In the genomic region with DNA sequence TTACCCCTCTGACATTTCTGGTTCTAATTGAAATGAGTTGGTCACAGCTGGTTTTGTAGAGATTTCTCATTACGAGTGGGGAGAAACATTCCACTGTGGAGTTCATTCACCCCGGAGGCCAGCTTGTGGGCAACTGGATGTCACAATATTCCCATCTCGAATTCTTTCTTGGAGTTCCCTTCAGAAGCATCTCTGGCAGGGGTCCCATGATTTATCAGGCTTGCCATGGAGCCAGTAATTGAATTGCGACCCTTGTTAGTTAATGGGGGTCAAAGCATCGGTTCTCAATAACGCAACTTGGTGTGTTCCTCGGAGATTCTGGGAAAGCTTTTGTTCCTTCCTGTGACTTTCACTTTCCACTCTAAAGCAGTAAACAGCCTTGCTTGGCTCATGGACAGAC, we compare ENCODE assay signal across 10 mouse cellular contexts. TPM values are rescaled to one million over a fixed set of nuclear protein-coding genes. Genes with fewer than 3 reads are reported as not detected.
A peak's percentile ranks its signal among the peaks of the same experiment; 100 is the strongest.
DNase-seq lines count a peak whose midpoint lies in the region; ATAC-seq and TF ChIP-seq lines count a peak whose summit lies in the region.
"Had no signal": no experiment of that assay in that cellular context is flagged by ENCODE, and none has a peak within 500 bp of the region (broad histone marks: within the 10 kb centered on the region; RNA-seq: fewer than 3 reads in every experiment).

No protein-coding gene starts in this region.

- H3K4me2 ChIP-seq in hindbrain, embryonic 11.5 days (replicated peaks; ENCODE audit: low read depth, low read length) = no peak overlapping the region
- peak overlapping the region; percentile 37 for H3K4me2 ChIP-seq in neural tube, embryonic 14.5 days (ENCODE audit: low read depth, low read length)
- H3K4me2 ChIP-seq: limb, embryonic 12.5 days had no signal

- peaks cover 9% of the 10 kb centered on the region for H3K4me1 ChIP-seq in hindbrain, embryonic 11.5 days (replicated peaks; ENCODE audit: control insufficient read depth, insufficient read depth, low read length)
- H3K4me1 ChIP-seq in neural tube, embryonic 14.5 days (ENCODE audit: control insufficient read depth, insufficient read depth, low read length) = no peaks in the 10 kb centered on the region; the same call in 1 of the 2 replicates
- H3K4me1 ChIP-seq: limb, embryonic 12.5 days had no signal

- H3K9ac ChIP-seq in hindbrain, embryonic 11.5 days (ENCODE audit: low read depth, low read length) = no peak overlapping the region
- no peak overlapping the region for H3K9ac ChIP-seq in neural tube, embryonic 14.5 days (replicated peaks; ENCODE audit: low read depth, low read length)
- H3K9ac ChIP-seq: limb, embryonic 12.5 days had no signal

- no peak for ATAC-seq in hindbrain, embryonic 11.5 days (ENCODE audit: low FRiP score)
- ATAC-seq in neural tube, embryonic 14.5 days (ENCODE audit: low read depth) = no peak

- no peaks in the 10 kb centered on the region for H3K27me3 ChIP-seq in hindbrain, embryonic 11.5 days (ENCODE audit: control insufficient read depth, insufficient read depth, low read length)
- H3K27me3 ChIP-seq in neural tube, embryonic 14.5 days (ENCODE audit: control insufficient read depth, insufficient read depth, low read length) = no peaks in the 10 kb centered on the region
- H3K27me3 ChIP-seq: limb, embryonic 12.5 days had no signal

- WGBS in hindbrain, embryonic 11.5 days = 36% methylated on average over 7 of the region's 7 CpGs
- WGBS in neural tube, embryonic 14.5 days = 7% methylated on average over 7 of the region's 7 CpGs

- DNase-seq in gastrocnemius, adult 2 months = no peak
- DNase-seq in gastrocnemius, postnatal 25 days = no peak
- DNase-seq in lung, postnatal 10 days = peak; percentile 51
- DNase-seq in lung, postnatal 25 days (ENCODE audit: low spot score) = no peak
- DNase-seq in hindbrain, embryonic 11.5 days (ENCODE audit: low spot score) = no peak
- DNase-seq in gastrocnemius, postnatal 4 days (ENCODE audit: low spot score in 2 of 2) = no peak
- DNase-seq in urinary bladder, postnatal 10 days (ENCODE audit: low spot score) = no peak
- DNase-seq: right cerebral cortex, postnatal 14 days had no signal

- H3K27ac ChIP-seq in gastrocnemius, adult 2 months = peak overlapping the region; percentile 65
- H3K27ac ChIP-seq in hindbrain, embryonic 11.5 days (ENCODE audit: low read depth, low read length) = peak overlapping the region; percentile 36; the same call in 1 of the 2 replicates
- H3K27ac ChIP-seq in neural tube, embryonic 14.5 days (ENCODE audit: low read depth, low read length) = no peak overlapping the region; the same call in 1 of the 2 replicates
- H3K27ac ChIP-seq: limb, embryonic 12.5 days had no signal

- no peak for TF ChIP-seq CTCF in gastrocnemius, adult 2 months (IDR thresholded peaks at IDR 0.05)

- no peaks in the 10 kb centered on the region for H3K36me3 ChIP-seq in hindbrain, embryonic 11.5 days (ENCODE audit: control insufficient read depth, insufficient read depth, low read length)
- H3K36me3 ChIP-seq in neural tube, embryonic 14.5 days (ENCODE audit: control insufficient read depth, insufficient read depth, low read length) = no peaks in the 10 kb centered on the region
- H3K36me3 ChIP-seq: limb, embryonic 12.5 days had no signal

- intact Hi-C loops in gastrocnemius, adult 2 months (cut with DNase I) = no loop called here

- peak overlapping the region; percentile 64 for H3K4me3 ChIP-seq in gastrocnemius, adult 2 months
- H3K4me3 ChIP-seq in hindbrain, embryonic 11.5 days (ENCODE audit: low read depth, low read length) = no peak overlapping the region
- no peak overlapping the region for H3K4me3 ChIP-seq in neural tube, embryonic 14.5 days (ENCODE audit: low read depth, low read length)
- H3K4me3 ChIP-seq: limb, embryonic 12.5 days had no signal

- no peaks in the 10 kb centered on the region for H3K9me3 ChIP-seq in hindbrain, embryonic 11.5 days (ENCODE audit: control insufficient read depth, low read length)
- no peaks in the 10 kb centered on the region for H3K9me3 ChIP-seq in neural tube, embryonic 14.5 days (ENCODE audit: control insufficient read depth, low read length)
- H3K9me3 ChIP-seq: limb, embryonic 12.5 days had no signal

RNA-seq across cellular contexts. Expression of a gene that starts 53.4 kb away (rescaled TPM):
- 1 to 10 TPM; 3.8 to 4.3 TPM for total RNA-seq in gastrocnemius, adult 2 months (2021)
- 1 to 10 TPM; 3.8 to 4.9 TPM for total RNA-seq in gastrocnemius, postnatal 25 days (2021)
- 58.8 and 73.2 TPM in 2 replicates for polyA plus RNA-seq in hindbrain, embryonic 11.5 days (2014; fragmentation: Nextera tagmentation; extraction: Ambion mirVana)
- 23.6 and 26.5 TPM in 2 replicates for polyA plus RNA-seq in neural tube, embryonic 14.5 days (2014; fragmentation: Nextera tagmentation; extraction: Ambion mirVana)
- total RNA-seq in gastrocnemius, postnatal 4 days (2021) = 10 to 100 TPM; 18.9 to 19.6 TPM
